Mouse (Mus musculus) left cerebral cortex, adult 9 months (tissue): Measurements from ENCODE around the gene Txnrd2.

Experiments
- DNase-seq, 2 experiments: peaks; one replicate each; pipeline ENCODE4 v3.0.0; 2022; ENCODE audit warnings: low spot score in 2 of 2

Gene Txnrd2

GRCm38 (mm10) chr16:18426215-18426791, at the start of gene Txnrd2:
Txnrd2 (plus strand) TSS chr16:18426384.
- DNase-seq: peak in 1 of 2 experiments; percentile 80

- no peak for DNase-seq
These were observed 49.0 kb upstream of the Txnrd2 start for GRCm38 (mm10) chr16:18377203-18377602.

GRCm38 (mm10) chr16:18378489-18378888, 47.7 kb upstream of the Txnrd2 start:
- DNase-seq: no peak

GRCm38 (mm10) chr16:18379338-18380001, 46.7 kb upstream of the Txnrd2 start:
- no peak for DNase-seq

- DNase-seq: no peak
These were observed 45.6 kb upstream of the Txnrd2 start for GRCm38 (mm10) chr16:18380495-18381063.

- no peak for DNase-seq
These were observed 44.4 kb upstream of the Txnrd2 start for GRCm38 (mm10) chr16:18381621-18382258.

GRCm38 (mm10) chr16:18383045-18383726, 43.0 kb upstream of the Txnrd2 start:
- DNase-seq: no peak

- no peak for DNase-seq
These were observed 42.4 kb upstream of the Txnrd2 start for GRCm38 (mm10) chr16:18383756-18384155.

- no peak for DNase-seq
These were observed 42.0 kb upstream of the Txnrd2 start for GRCm38 (mm10) chr16:18384211-18384610.

- no peak for DNase-seq
These were observed 41.5 kb upstream of the Txnrd2 start for GRCm38 (mm10) chr16:18384659-18385058.

GRCm38 (mm10) chr16:18385411-18385810, 40.8 kb upstream of the Txnrd2 start:
- DNase-seq: no peak

- no peak for DNase-seq
These were observed 39.7 kb upstream of the Txnrd2 start for GRCm38 (mm10) chr16:18386451-18386850.

- no peak for DNase-seq
These were observed 39.2 kb upstream of the Txnrd2 start for GRCm38 (mm10) chr16:18386972-18387371.

- DNase-seq: no peak
These were observed 38.2 kb upstream of the Txnrd2 start for GRCm38 (mm10) chr16:18387704-18388582.

- no peak for DNase-seq
These were observed 37.4 kb upstream of the Txnrd2 start for GRCm38 (mm10) chr16:18388583-18389435.

GRCm38 (mm10) chr16:18390399-18390798, 35.8 kb upstream of the Txnrd2 start:
- DNase-seq: no peak

- DNase-seq: no peak
These were observed 35.1 kb upstream of the Txnrd2 start for GRCm38 (mm10) chr16:18391127-18391526.

GRCm38 (mm10) chr16:18391728-18392127, 34.5 kb upstream of the Txnrd2 start:
- no peak for DNase-seq

GRCm38 (mm10) chr16:18392469-18393426, 33.4 kb upstream of the Txnrd2 start:
- peak in 1 of 2 experiments; percentile 73 for DNase-seq
